Mouse (Mus musculus) gonadal fat pad, adult 2 months (tissue): ENCODE measurements around the gene Gm10490. TPM values are rescaled to one million over a fixed set of nuclear protein-coding genes. Genes with fewer than 3 reads are reported as not detected.

Experiments used
- DNase-seq: peaks from one replicate; pipeline ENCODE4 v3.0.0-alpha.2; 2012; ENCODE audit warnings: low read depth
- polyA plus RNA-seq: library from polyadenylated mRNA; depleted of rRNA; stranded (reverse); fragments of >200 nt; gene quantifications from 2 replicates; pipeline ENCODE4 v1.2.3, GENCODE M21; 2012; rRNA removed

Gm10490 gene
- polyA plus RNA-seq, 1 experiment: not detected

- DNase-seq: no peak
These were observed 16.9 kb downstream of the Gm10490 start for GRCm38 (mm10) chrX:7926266-7926665.

GRCm38 (mm10) chrX:7927116-7927515, 17.8 kb downstream of the Gm10490 start:
- DNase-seq: no peak

- DNase-seq: no peak
These were observed 19.0 kb downstream of the Gm10490 start, which contains the start of gene Eras for GRCm38 (mm10) chrX:7928270-7928790. Gene Eras, minus strand, starts transcription at chrX:7928607.

DNA sequence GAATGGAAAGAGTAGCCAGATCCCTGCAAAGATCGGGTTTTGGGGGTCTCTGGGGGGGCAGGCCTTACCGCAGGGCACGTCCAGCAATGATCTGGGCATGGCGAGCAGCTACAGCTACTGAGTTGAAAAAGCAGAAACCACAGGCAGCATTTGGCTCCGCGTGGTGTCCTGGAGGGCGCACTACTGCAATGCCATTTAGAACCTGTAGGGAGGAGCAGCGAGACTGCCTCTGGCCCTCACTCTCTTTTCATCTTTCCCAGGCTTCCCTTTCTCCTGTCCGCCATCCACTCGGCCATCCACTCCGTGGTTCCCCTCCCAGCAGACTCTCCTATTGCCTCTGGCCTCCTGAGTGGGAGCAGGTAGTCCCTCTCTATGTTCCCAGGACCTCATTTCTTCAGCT, 27.5 kb downstream of the Gm10490 start:
- DNase-seq: no peak

GRCm38 (mm10) chrX:7937667-7938066, 28.3 kb downstream of the Gm10490 start:
- no peak for DNase-seq

- no peak for DNase-seq
These were observed 36.3 kb downstream of the Gm10490 start for GRCm38 (mm10) chrX:7945618-7946017.

DNA sequence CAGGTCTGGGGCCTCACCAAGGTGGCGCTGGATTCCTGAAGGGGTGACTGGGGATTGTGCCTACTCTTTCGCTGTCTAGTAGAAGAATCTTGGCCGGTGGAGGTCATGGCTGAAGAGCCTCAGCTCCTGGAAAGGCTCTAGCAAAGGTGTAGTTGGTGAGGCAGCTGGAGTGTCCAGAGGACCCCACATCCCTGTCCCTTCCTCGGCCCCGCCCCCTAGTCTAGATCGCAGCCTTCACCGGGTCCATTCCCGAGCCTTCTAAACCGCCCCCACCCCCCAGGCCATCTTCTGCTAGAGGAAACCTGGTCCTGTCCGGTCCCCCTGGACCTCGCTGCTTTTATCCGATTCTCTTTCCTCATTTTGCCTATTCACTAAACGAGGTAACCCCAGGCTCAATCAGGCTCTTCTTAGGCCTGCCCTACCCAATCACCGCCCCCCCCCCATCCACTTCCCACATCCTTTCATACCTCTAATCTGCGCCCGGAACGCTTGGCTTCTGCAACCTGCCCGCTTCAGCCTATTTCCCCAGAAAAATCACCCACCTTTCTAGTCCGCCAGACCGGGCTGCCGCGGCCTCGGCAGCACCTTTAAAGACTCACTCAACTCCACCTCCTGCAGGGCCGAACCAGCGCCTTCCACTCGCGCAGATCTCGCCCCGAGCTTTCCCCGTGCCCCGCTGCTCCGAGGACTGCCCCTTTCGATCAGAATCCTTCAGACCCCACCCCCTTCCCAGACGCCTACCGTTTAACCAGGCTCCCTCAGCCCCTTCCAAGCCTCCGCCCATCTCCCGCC, 38.0 kb downstream of the Gm10490 start, which contains the start of gene Hdac6:
Hdac6 (minus strand) TSS at position 782 of the 792 bp plus-strand sequence.
- no peak for DNase-seq

- peak; percentile 62 for DNase-seq
These were observed 38.7 kb downstream of the Gm10490 start for GRCm38 (mm10) chrX:7947900-7948492.

DNA sequence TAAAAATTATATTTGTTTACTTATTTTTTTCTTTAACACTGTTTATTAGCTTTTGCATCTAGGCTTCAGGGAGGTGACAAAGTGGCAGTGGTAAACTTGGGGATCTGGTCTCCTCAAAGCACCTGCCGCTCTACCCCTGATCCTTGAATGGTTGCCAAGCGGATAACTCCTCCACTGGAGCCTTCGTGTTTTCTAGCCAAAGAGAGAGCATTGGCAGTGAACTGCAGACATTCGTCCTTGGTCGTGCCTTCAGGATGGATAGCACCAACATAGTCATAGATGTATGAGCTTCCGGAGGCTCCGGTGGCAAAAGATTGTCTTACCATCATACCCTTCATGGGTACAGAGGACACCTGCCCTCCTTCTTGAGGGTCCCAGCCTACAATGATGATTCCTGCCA, 40.7 kb downstream of the Gm10490 start:
- DNase-seq: no peak

GRCm38 (mm10) chrX:7958868-7959267, 49.5 kb downstream of the Gm10490 start:
- no peak for DNase-seq

Other genes starting within 250 kb of the Gm10490 start
- 425 and 457 TPM in 2 replicates for gene Plp2, start 238.2 kb upstream of the Gm10490 start, polyA plus RNA-seq
- gene Magix, start 228.3 kb upstream of the Gm10490 start, polyA plus RNA-seq: 3.6 and 5.5 TPM in 2 replicates
- 10.3 and 10.4 TPM in 2 replicates for gene Gpkow, start 212.4 kb upstream of the Gm10490 start, polyA plus RNA-seq
- 75.7 and 96.4 TPM in 2 replicates for gene Wdr45, start 195.2 kb upstream of the Gm10490 start, polyA plus RNA-seq
- 0.32 TPM in 1 of 2 replicates, not detected in the other for gene Gm45208, start 187.3 kb upstream of the Gm10490 start, polyA plus RNA-seq
- 20.9 TPM in 2 replicates for gene Praf2, start 181.1 kb upstream of the Gm10490 start, polyA plus RNA-seq
- gene Ccdc120, start 158.6 kb upstream of the Gm10490 start, polyA plus RNA-seq: 16.7 and 23.1 TPM in 2 replicates
- 38.8 and 54.6 TPM in 2 replicates for gene Tfe3, start 147.0 kb upstream of the Gm10490 start, polyA plus RNA-seq
- gene Gripap1, start 119.8 kb upstream of the Gm10490 start, polyA plus RNA-seq: 29.8 and 32.7 TPM in 2 replicates
- gene Kcnd1, start 87.3 kb upstream of the Gm10490 start, polyA plus RNA-seq: 9.9 and 10.7 TPM in 2 replicates
- gene Otud5, start 68.2 kb upstream of the Gm10490 start, polyA plus RNA-seq: 24.3 and 44.1 TPM in 2 replicates
- 18.2 and 21.4 TPM in 2 replicates for gene Pim2, start 31.3 kb upstream of the Gm10490 start, polyA plus RNA-seq
- gene Slc35a2, start 25.5 kb upstream of the Gm10490 start, polyA plus RNA-seq: 69.7 and 86.0 TPM in 2 replicates
- gene Pqbp1, start 10.3 kb upstream of the Gm10490 start, polyA plus RNA-seq: 49.8 and 52.7 TPM in 2 replicates
- 32.4 and 38.3 TPM in 2 replicates for gene Timm17b, start 10.2 kb upstream of the Gm10490 start, polyA plus RNA-seq
- gene Gm10491, start 1.7 kb upstream of the Gm10490 start, polyA plus RNA-seq: not detected in 2 replicates
- gene Pcsk1n, start 10.3 kb downstream of the Gm10490 start, polyA plus RNA-seq: 0.97 and 1.3 TPM in 2 replicates
- 0.16 TPM in 1 of 2 replicates, not detected in the other for gene Eras, start 19.1 kb downstream of the Gm10490 start, polyA plus RNA-seq
- gene Hdac6, start 38.3 kb downstream of the Gm10490 start, polyA plus RNA-seq: 179 and 264 TPM in 2 replicates
- 0.13 and 0.16 TPM in 2 replicates for gene Gata1, start 68.5 kb downstream of the Gm10490 start, polyA plus RNA-seq
- gene Glod5, start 109.0 kb downstream of the Gm10490 start, polyA plus RNA-seq: 0.22 and 0.31 TPM in 2 replicates
- 16.0 and 16.5 TPM in 2 replicates for gene Suv39h1, start 165.2 kb downstream of the Gm10490 start, polyA plus RNA-seq
- gene Was, start 181.0 kb downstream of the Gm10490 start, polyA plus RNA-seq: 7.8 and 9.5 TPM in 2 replicates
- 93.8 and 104 TPM in 2 replicates for gene Wdr13, start 223.3 kb downstream of the Gm10490 start, polyA plus RNA-seq
- 134 and 160 TPM in 2 replicates for gene Rbm3, start 236.3 kb downstream of the Gm10490 start, polyA plus RNA-seq